Mouse (Mus musculus) cerebellum, adult 2 months (tissue): Measurements from ENCODE around the gene Olig3.

Experiments used
- CTCF ChIP-seq: fragments of 200-500 bp; IDR thresholded peaks from 2 replicates; pipeline ENCODE4 v1.5.1; 2011; ENCODE audit warnings: low read depth, mild to moderate bottlenecking, control low read depth, low read length, moderate library complexity, borderline replicate concordance; ENCODE audit not compliant: insufficient read depth
- POLR2A ChIP-seq: fragments of 200-500 bp; IDR thresholded peaks from 2 replicates; pipeline ENCODE4 v1.6.1; 2011; ENCODE audit warnings: low read length, control low read depth, borderline replicate concordance; ENCODE audit not compliant: insufficient read depth

- no peak for TF ChIP-seq CTCF
- TF ChIP-seq POLR2A, result no peak
Observed at GRCm38 (mm10) chr10:19369143-19369542, 12.8 kb downstream of the Olig3 start.
